Mouse (Mus musculus) c-Kit-positive CD71-positive TER-119-positive erythroid progenitor cells, embryonic 14.5 days (primary cell): ENCODE data around the gene Leng1.

Experiments
- DNase-seq: peaks from one replicate; pipeline ENCODE4 v3.0.0-alpha.2; 2013; ENCODE audit warnings: low spot score

Gene Leng1

GRCm38 (mm10) chr7:3629543-3630477 is 35.8 kb downstream of the Leng1 start, which contains the start of the genes Tfpt and Prpf31:
TSS of gene Tfpt (minus strand) at chr7:3629929.
TSS of gene Prpf31 (plus strand) at chr7:3629985.
- peak; percentile 96 for DNase-seq

- no peak for DNase-seq
Measured at GRCm38 (mm10) chr7:3629030-3629429, 36.6 kb downstream of the Leng1 start.

GRCm38 (mm10) chr7:3617242-3617995 is 48.2 kb downstream of the Leng1 start, which contains the start of gene Ndufa3:
TSS of gene Ndufa3 (plus strand) at chr7:3617373.
- peak; percentile 83 for DNase-seq

GRCm38 (mm10) chr7:3616389-3617241 is 49.0 kb downstream of the Leng1 start:
- DNase-seq = no peak

GRCm38 (mm10) chr7:3616057-3616388 is 49.6 kb downstream of the Leng1 start, which contains the start of gene Oscar:
TSS of gene Oscar (minus strand) at chr7:3616157.
- no peak for DNase-seq

- no peak for DNase-seq
Measured at GRCm38 (mm10) chr7:3614021-3614420, 51.6 kb downstream of the Leng1 start.

- no peak for DNase-seq
Measured at GRCm38 (mm10) chr7:3611006-3611405, 54.6 kb downstream of the Leng1 start.

- DNase-seq = no peak
Measured at GRCm38 (mm10) chr7:3610437-3610836, 55.2 kb downstream of the Leng1 start.
